Mouse (Mus musculus): ENCODE data around the gene Zfp451.

The Zfp451 gene

GRCm38 (mm10) chr1:33714796-33715195 lies 99.6 kb downstream of the Zfp451 start:
- no peak for DNase-seq (ENCODE audit: low read depth)

- DNase-seq (ENCODE audit: low read depth) = peak; percentile 74
These were observed 102.4 kb downstream of the Zfp451 start for GRCm38 (mm10) chr1:33712026-33712425.
